Mouse (Mus musculus) mesoderm, embryonic 11.5 days (tissue): ENCODE data around the gene Grip1.

Experiments used
- DNase-seq: peaks from one replicate; pipeline ENCODE4 v3.0.0-alpha.2; 2012; ENCODE audit warnings: low read depth, low spot score

Gene Grip1

DNA sequence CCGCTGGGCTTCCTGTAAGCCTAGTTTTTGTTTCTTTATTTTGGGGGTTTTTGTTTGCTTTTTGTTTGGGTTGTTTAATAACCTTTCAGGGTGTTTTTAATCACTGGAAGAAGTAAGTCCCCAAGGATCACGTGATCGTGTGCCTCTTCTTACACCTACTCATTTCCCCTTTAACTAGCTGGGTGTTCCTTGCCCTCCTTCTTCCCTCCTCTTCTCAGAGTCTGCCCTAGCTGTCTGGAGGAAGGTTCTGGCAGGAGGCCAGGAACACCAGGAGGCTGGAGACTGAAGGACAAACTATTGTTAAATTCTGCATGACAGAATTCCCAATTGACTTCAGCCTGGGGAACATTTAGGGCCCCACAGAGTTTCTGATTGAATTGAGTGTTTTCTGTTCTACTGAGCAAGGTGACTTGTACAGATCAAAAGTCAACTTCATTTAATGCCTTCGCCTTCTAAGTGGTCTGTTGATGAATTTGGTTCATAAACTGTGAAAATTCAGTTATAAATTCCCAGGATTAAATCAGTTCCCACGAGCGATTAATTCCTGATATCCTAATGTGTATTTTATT, 376.8 kb downstream of the Grip1 start:
- DNase-seq, result no peak

DNA sequence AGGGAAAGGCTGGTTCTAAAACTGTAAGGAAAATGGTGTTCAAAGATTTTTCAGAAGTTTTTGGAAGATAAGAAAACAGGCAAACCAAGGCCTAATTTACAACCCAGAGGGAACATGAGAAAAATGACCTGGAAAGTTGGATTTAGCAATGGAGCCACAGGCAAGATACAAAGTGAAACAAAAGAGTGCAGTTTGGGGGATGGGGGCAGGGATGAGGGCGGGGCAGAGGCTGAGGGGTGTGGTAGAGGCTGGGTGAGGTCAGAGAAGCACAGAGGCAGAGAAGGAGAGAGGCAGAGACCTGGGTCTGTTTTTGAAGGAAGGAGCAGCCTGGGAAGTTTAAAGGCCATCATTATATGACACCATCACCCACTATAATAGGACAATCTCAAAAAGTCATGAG, 377.5 kb downstream of the Grip1 start:
- no peak for DNase-seq

DNA sequence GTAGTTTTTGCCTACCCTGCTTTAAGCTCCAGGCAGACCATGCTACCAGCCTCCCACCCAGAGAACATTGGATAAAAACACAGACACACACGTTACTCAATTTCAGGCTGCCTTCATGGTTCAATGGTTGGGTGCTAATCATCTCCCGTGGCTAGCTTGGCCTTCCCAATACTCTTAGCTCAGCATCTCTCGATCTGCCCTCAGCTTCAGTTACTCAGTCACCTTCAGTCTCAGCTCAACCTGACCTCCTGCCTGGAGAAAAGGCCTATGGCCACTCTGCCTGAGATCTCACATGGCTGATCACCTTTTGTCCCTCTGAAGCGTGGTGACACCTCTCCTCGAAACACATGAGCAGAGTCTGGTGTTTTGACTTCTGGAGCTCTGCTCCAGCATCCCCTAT, 379.7 kb downstream of the Grip1 start:
- no peak for DNase-seq

DNA sequence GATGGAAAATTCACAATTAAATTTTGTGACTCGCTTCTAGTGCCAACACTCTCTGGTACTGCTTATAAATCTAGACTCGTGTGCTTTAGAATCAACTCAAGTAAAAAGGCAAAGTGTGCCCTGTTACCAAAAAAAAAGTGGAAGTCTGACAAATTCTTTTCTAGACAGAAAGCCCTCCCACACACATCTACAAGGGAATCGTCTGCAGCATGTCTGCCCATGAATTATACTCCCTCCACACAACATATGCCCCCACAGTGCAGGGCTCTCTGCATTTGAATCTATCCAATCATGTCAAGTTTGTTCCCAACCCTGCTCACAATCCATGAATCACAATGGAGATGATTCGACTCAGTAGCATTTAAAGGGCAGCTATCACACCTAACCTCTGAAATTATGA, 380.5 kb downstream of the Grip1 start:
- no peak for DNase-seq

DNA sequence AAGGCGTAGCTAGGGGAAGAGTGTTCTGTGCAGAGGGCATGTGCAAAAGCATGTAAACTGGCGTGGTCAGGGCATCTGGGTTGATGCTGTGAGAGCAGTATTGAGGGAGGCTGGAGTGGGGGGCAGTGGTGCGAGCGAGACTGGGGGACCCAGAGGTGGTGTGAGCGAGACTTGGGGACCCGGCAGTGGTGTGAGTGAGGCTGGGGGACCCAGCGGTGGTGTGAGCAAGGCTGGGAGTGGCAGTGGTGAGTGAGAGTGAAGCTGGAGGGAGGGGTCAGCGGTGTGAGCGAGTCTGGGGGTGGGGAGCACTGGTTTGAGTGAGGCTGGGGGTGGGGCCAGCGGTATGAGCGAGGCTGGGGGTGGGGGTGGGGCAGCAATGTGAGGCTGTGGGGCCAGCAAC, 386.0 kb downstream of the Grip1 start:
- DNase-seq, result no peak

DNA sequence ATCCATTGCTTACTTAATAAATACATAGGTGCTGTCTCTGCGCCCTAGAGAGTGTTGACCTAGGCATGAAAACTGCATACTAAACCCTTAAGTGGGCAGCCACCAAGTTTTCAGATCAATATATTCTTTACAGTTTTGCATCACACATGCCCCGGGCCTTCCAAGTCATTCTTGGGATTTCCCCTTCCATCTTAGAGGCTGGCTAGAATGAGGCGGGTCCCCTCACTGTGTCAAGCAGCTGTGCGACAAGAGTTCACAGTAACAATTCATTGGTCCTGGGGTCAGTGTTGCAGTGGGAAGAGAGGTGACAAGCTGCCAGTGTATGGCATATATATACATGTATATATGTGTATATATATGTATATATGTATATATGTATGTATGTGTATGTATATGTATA, 388.4 kb downstream of the Grip1 start:
- no peak for DNase-seq

DNA sequence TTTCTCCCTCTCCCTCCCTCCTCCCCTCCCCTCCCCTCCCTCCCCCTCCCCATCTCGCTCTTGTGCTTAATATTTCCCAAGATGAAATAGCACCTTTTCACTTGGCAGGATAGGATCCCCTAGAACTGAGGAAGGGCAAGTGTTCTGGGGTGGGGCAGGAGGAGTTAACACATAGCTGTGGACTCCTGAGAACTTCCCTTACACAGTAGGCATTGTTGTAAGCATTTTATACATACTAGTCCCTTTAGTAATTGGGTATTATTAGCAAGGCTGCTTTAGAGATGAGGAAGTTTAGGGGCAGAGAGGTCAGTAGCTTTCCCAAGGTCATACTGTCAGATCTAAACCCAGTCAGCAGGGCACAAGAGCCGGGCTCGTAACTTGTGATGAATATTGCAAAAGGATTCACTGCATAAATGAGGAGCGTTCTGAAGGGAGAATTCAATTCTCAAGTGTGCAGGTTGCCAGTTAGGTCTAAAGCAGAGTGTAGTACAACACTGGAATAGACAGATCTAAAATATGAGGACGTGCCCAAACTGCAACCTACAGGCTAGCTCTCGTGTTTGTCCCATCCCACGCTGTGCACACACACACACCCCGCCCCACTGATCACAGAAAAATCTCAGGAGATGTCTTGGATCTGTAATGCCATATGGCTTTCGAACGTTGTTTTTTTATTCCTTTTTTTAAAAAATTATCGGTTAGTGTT, 392.2 kb downstream of the Grip1 start:
- DNase-seq, result no peak

DNA sequence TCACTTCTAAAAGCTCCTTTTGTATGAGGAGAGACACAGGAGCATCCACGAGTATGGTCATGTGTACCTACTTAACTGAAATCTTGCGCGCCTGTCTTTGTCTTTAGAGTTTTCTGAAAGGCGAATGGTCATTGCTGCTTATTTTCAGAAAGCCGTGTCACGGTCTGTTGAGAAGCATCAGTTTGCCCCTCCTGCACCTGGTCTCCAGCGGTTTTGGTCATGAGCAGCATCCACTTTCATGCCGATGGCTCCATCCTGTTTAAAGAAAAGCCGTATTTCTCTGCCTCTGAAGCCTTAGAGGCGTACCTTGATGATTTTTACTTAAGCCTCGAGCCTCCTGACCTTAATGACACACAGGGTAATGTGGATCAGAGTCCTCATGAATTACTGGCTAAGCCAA, 398.0 kb downstream of the Grip1 start:
- no peak for DNase-seq

DNA sequence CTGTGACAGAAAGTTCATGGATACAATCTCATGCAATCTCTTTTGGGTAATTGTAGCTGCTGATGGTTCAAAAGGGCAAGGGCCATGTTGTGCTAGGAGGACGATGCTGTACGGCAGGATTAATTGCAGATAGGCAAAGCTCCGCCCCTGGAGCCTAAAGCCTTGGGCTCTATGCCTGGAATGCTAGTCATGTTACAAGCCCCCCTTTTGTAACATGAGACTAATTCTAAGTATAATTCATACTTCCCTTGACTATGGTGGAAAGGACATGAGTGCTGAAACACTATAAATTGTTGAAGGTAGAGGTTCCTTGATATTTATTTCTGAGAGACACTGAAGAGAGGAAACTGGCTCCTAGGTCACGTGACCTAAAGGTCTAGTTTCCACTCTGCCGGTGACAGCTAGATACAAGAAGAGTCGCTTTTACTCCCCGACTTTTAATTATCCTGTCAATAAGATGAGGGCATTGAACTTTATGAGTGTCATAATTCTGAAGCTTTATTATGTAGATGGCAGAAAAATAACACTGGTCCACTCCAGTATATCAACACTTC, 399.0 kb downstream of the Grip1 start:
- DNase-seq, result peak; percentile 32

DNA sequence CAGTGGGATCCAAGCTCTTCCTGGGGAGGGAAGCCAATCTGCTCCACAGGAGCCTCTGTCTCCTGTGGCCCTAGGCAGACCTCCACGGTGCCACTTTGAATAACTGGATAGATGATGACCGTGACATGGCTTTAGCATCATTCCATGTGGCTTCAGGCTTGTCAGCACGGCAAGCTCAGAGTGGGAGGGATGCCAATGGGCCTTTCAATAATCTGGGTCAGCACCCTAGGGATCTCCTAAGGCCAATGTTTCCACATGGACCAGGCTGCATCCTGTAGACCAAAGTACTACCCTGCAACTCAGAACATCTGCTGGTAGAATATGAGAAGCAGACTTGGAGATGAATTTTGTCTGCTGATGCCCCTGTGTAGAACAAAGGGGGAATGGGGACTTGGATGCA, 414.1 kb downstream of the Grip1 start:
- no peak for DNase-seq

DNA sequence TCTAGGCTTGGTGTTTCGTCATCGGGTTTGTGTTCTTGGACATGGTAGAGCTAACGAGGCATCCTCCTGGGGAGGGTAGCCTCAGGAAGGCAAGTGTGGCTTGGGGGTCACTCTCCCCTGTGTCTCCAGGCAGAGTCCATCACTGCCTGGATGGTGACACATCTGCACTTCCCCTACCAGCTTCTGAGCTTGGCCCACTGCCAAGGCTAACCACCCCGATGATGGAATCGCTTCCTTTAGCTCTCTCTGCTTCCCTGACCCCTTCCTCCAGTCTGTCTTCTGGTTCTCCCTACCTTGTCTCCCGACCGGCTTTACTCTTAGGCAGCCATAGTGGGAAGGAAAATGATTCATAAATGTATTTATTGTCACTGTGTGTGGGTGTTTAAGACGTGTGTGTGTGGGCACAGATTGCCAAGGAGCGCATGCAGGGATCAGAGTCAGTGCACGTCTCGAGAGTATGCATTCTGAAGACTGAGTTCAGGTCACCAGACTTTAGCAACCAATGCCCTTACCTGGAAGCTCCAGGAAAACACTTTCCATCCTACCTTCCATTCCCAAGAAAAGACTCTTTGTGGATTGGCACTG, 415.5 kb downstream of the Grip1 start:
- DNase-seq, result no peak

DNA sequence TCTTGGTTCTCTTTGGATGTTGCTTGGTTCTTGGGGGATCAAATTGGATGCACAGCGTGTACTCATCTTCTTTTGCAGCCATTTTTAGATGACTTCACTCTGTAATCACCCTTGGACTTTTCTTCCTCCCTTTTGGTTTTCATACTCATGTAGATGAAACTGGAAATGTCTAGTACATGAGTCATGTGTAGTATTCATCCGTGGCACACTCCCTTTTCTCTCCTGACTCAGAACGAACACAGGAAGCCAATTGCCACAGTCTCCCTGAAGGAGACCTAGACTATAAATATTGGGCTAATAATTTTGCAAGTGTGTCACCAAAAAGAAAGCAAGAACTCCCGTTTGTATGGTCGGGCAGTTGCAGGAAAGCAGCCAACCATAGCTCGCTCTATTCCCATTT, 423.1 kb downstream of the Grip1 start:
- no peak for DNase-seq

DNA sequence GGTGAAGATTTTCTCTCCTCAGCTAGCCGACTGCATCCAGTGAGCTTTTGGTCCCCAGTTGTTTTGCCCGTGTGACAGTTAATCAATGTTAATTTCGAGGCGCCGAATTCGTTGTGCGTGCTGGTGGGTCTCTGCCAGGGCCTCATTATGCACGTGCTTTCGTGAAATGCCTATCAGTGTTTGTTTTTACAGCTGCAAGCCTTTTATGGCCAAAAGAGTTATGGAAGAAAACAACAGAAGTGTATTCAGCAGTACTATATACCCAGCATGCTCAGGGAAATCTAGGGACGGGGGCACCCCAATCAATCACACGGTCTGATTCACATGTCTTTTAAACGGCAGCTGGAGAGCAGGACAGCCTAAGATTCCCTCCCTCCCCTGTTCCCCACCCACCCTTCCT, 424.7 kb downstream of the Grip1 start:
- DNase-seq, result peak; percentile 60

DNA sequence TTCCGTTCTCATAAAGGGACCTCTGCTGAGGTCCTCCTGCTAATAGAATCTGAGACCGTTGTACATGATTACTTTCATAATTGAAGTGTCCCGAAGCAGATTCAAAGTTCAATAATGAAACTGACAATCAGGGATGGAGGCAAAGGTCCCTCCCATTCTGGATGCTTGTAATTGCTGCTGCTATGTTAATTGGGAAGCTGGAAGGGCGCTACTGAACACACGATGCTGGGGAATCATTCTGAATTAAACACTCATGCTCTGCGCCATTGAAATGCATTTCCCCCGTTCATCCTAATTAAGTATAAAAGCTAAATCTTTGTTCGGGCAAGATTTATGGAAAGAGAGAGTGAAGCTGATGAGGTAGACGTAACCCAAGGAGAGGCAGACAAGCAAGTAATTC, 431.0 kb downstream of the Grip1 start:
- DNase-seq, result no peak

DNA sequence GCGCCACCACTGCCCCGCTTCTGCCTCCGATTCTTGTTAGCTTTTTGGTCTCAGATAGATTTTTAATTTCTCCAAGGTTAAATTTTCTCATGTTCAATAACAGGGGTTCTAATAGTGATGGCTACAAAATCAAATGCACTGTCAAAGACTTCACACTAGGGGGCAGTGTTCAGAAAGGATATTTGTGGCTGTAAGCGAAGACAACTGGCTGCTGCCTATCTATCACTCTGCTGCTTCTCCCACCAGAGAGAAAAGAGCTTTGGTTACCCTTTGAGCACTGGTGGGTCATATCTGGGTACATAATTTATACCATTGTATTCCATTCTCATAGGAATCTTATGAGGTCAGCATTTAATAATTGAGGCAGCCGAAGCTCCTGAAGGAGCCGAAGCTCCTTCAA, 431.9 kb downstream of the Grip1 start:
- DNase-seq, result peak; percentile 37

DNA sequence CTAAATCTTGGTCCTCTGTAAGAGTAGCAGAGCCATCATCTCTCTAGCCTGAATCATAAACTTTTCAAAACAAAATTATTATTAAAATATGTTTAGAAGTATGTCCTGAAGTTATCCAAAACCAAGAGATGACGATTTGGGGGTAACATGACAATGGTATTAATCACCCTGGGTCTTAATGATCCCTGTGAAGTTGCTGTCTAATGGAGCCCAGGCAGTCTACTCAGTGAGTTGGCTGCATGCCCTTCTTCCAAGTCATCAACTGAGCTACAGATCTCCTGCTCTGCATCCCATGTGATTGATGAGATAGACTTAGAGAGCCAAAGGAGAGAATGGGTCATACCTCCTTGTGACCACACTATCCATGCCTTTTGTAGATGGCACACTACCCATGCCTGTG, 433.1 kb downstream of the Grip1 start:
- DNase-seq, result no peak

DNA sequence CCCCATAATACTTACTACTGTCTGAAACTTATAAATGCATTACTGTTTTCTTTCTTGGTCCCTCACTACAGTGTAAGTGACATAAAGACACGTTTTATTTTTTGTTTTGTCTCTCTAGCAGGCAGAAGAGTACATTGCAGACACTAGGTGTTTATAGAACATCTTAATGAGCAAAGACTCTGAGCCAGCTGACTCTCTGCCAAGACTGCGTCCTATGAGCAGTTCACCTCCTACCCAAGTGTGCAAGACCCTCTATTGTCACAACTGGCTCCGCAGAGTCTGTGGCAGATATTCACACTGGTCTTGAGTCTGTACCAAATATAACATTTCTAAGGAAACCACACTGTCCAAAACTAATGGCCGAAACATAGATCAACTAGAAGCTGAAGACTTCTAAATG, 449.1 kb downstream of the Grip1 start:
- no peak for DNase-seq

DNA sequence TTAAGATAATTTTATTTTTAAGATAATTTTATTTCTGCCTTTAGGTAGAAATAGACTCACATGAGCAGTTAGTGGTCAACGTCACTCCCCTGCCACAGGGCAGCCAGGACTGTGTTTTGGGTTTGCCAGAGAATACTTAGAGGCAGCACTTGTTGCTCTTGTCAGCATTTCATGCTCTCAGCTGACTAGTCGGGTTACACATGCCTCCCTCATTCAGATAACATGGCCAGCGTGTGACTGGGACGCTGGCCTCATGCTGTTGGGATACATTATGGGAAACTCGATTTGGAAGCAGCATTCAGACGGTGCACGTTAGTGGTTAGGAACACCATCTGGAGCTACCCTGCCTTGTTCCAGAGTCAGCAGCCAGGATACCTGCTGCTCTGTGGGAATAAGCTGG, 453.2 kb downstream of the Grip1 start:
- DNase-seq, result no peak

DNA sequence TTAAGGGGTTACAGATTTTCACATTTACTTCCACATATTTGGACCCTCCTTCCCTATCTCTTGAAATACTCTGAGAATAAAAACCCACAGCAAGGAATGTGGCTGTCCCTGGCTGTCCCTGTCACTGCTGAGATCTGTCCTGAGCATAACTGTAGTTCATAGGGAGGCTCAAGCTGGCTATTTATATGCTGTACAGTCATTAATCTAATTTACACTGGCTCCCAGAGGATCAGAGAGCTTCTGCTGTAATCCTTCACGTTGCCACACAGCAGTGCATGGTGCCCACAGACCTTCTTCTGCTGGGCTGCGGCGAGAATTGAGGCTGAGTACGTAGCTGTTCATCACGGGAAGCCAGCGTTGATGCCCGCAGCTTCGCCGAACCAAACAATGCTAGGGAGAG, 464.4 kb downstream of the Grip1 start:
- DNase-seq, result no peak

DNA sequence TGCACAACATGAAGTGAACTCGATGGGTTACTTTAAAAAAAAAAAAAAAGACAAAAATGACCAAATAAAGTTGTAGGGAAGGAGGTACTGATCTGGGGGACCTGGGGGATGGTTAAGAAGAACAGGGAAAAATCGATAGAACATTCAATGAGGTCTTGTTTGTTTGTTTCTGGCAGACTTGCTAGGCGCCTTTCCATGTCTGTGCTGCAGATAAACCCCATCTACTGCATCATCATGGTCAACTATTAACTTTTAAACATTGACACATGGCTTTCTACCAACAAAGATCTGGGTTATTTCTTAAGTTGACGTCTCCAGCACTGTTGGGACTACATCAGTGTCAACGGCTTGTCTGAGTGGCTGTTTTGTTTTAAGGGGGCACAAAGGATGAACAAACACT, 474.3 kb downstream of the Grip1 start:
- DNase-seq, result no peak

DNA sequence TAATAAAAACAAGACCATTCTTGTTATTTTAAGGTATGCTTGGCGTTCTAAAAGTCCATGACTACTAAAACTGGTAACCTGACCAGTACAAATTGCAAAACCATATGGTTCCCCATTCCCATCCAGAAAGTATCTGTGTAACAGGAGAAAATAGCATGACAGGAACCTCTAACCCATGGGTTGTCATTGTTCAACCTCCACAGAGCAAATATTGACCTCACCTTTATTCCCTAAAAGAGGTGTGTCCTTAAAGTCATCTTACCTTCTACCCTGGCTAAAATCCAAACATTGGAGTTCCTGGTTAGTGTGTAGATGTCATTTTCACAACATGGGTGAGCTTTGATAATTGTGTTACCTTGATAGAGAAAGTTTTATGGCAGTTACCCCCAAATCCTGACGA, 475.3 kb downstream of the Grip1 start:
- DNase-seq, result no peak

DNA sequence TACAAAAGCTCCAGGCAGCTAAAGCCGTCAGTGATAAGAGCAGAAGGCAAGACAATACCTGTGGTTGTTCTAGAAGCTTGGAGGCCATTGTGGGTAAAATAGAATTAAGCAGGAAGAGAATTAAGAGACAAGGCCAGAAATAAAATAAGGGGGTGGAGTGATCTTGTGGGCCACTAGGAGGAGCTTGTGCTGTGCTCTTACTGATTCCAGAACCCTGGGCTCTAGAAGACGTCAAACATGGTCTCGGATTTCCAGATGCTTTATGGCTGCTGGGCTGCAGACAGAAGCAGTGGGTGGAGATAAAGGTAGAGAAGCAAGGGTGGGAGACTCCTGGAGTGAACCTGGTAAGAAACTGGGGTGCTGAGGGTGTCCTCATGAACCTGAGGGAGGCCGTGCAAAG, 479.2 kb downstream of the Grip1 start:
- no peak for DNase-seq

DNA sequence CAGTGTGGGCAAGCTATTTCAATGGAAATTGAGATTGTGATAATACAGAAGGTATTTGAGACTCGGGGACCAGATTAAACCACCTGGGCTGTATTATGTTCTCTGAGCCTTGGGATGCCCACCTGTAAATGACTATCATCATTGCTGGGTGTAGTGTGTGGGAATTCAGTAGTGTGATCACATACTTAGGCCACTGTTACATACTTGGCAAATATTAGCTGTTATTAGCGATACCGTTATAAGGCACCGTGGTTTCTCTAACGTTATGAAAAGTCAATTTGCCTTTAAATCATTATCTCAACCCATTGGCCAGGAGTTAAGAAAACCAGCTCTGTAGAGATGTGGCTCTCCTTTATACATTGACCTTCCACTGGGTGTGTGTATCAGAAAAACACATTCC, 479.7 kb downstream of the Grip1 start:
- no peak for DNase-seq
